Mouse (Mus musculus) megakaryocyte, adult 5-6 weeks (primary cell): ENCODE data around the gene Aip. TPM values are rescaled to one million over a fixed set of nuclear protein-coding genes. Genes with fewer than 3 reads are reported as not detected.
"Not testable (repeated sequence)": the region's sequence is repeated elsewhere in the genome, so short reads cannot be mapped to it uniquely, and the experiment has no call there.

ENCODE experiments used
- ATAC-seq: 2 replicates; pipeline ENCODE4 v1.8.0; 2016; ENCODE audit warnings: mild to moderate bottlenecking, inconsistent platforms; ENCODE audit not compliant: poor library complexity, severe bottlenecking
- total RNA-seq, 2 experiments: library from RNA; stranded (forward) in 1 of 2; stranded (reverse) in 1 of 2; fragments of 153-499, 151-499 nt in 1 of 2; fragments of 221-1000, 200-1000 nt in 1 of 2; gene quantifications; 2 replicates each; pipeline versions ENCODE4 v1.2.3 to v1.2.4; 2015 to 2017

The Aip gene
- total RNA-seq, 2 experiments from 2014 or later: 72.5 to 139 TPM

DNA sequence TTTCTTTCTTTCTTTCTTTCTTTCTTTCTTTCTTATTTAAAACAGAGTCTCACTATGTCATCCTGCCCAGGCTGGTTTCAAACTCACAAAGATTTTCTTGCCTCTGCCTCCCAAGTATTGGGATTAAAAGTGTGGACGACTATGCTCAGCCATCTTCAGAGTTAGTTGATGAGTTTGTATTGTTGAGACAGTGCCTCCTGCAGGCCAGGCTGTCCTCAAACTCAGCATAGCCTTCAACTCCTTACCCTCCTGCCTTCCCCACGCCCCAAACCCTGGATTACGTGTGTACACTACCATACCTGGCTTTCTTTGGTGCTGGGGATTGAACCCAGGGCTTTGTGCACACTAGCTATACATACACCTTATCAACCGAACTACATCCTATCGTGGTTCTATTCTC, 10.8 kb upstream of the Aip start:
- ATAC-seq: no peak

DNA sequence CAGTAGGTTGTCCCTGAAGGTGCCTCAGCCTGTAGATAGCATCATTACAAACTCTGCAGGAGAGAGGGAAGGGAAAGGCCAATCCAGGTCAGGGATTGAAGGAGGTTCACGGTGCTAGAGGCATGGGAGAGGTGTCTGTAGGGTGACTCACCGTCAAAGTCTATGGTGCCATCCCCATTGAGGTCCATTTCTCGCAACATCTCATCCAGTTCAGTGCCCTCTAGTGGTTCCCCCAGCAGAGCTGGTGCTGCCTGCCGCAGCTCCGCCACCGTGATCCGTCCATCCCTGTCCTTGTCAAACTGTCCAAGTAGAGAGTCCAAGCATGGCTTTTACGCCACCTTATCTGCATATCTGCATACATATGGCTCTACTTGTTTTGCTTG, 10.3 kb upstream of the Aip start:
- ATAC-seq: peak; percentile 94

- 0 out of 2 replicates have a peak, but pooled peaks have one; percentile 8 for ATAC-seq
These were observed 9.7 kb upstream of the Aip start for GRCm38 (mm10) chr19:4135229-4135962.

DNA sequence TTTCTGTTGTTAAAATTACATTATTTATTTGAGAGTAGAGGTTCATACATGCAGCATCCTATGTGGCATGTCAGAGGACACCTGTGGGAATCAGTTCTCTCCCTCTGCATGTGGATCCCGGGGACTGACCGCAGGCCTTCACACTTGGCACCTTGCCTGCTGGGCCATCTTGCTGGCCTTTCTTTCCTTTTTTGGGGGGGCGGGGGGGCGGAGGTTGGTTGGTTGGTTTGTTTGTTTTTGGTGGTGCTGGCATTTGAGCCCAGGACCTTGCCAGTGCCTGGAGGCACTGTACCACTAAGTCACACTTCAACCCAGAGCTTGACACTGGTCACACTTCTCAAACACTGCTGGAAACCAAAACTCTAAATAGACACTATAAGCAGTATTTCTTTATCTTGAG, 8.7 kb upstream of the Aip start:
- ATAC-seq: no peak

- ATAC-seq: 0 out of 2 replicates have a peak, but pooled peaks have one; percentile 32
These were observed 6.1 kb upstream of the Aip start for GRCm38 (mm10) chr19:4131768-4132167.

DNA sequence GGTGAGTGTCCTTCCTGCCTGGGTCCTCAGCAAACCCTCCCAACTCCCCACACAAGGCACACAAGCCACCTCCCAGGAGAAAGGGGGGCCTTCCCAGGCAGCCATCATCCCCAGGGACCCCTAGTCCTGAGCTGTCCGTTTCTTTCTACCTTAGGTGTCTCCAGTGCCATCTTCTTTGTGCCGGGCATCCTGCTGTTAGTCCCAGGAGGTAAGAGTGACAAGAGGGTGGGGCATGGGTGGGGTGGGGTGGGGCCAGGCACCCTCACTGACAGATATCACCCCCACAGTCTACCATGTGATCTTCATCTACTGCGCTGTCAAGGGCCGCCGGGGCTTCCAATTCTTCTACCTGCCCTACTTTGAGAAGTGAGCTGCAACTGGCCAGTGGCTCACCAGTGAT, 5.4 kb upstream of the Aip start:
- no peak for ATAC-seq

- ATAC-seq: no peak
These were observed 4.4 kb upstream of the Aip start for GRCm38 (mm10) chr19:4130106-4130505.

DNA sequence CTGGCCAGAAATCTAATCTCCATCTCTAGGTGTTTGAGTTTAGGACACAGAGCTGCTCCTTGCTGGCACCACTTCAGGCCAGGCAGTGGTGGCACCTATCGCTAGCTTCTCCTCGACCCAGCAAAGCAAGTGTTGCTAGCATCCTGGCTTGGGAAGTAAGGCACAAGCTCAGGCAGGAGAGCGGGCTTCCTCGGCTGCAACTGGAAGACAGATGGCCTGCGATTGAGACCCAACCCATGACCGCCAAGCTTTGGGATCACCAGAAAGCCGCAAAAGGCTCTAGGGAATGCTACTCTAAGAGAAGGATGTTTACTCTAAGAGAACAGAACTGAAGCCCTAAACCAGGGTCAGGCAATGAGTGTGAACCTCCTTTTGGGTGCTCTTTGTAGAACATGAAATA, 3.8 kb upstream of the Aip start:
- no peak for ATAC-seq

- no peak for ATAC-seq
These were observed 1.3 kb upstream of the Aip start for GRCm38 (mm10) chr19:4126759-4127495.

DNA sequence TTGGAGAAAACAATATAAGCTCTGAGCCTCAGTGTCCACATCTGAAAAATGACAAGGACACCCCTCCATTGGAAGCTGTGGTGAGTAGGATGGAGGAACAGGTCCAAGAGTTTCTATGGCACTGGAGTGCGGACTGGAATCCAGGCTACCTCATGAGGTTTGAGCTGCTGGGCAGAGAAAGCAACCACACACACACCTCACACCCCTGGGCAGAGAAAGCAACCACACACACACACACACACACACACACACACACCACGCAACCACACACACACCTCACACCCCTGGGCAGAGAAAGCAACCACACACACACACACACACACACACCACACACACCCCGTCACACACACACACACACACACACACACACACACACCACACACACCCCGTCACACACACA, 390 bp downstream of the Aip start:
- ATAC-seq: not testable (repeated sequence)

DNA sequence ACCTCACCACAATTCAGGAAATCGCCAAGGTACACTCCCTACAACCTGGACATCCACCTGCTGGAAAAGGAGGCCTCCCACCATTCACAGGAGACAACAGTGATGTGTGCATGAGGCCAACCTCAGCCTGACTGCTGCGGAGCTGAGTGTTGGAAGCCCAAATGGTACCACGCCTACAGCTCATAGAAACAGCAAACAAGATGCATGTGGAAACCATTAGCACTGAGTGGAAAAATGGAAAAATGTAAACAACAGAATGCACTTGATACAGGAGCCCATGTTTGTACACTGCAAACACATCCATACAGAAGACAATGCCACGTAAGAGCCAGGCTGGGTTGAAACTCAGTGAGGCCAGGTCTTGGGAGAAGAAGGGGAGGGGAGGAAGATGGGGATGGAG, 1.2 kb downstream of the Aip start:
- ATAC-seq: no peak

GRCm38 (mm10) chr19:4122411-4123370, 3.0 kb downstream of the Aip start:
- ATAC-seq: no peak

DNA sequence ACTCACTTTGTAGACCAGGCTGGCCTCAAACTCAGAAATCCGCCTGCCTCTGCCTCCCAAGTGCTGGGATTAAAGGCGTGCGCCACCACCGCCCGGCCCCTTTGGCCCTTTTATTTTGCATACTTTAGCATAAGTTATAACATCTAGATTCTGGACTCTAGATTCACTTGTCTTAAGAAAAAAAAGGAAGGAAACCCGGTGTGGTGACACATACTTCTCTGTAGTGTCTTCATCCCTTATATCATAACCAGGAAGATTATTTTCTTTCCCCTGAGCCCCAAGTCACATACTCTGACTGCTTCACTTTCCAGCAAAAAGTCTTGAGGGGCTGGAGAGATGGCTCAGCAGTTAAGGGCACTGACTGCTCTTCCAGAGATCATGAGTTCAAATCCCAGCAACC, 3.8 kb downstream of the Aip start:
- ATAC-seq: peak; percentile 21

GRCm38 (mm10) chr19:4121097-4121805, 4.4 kb downstream of the Aip start:
- peak; percentile 74 for ATAC-seq

- ATAC-seq: no peak
These were observed 5.2 kb downstream of the Aip start for GRCm38 (mm10) chr19:4120496-4120895.

DNA sequence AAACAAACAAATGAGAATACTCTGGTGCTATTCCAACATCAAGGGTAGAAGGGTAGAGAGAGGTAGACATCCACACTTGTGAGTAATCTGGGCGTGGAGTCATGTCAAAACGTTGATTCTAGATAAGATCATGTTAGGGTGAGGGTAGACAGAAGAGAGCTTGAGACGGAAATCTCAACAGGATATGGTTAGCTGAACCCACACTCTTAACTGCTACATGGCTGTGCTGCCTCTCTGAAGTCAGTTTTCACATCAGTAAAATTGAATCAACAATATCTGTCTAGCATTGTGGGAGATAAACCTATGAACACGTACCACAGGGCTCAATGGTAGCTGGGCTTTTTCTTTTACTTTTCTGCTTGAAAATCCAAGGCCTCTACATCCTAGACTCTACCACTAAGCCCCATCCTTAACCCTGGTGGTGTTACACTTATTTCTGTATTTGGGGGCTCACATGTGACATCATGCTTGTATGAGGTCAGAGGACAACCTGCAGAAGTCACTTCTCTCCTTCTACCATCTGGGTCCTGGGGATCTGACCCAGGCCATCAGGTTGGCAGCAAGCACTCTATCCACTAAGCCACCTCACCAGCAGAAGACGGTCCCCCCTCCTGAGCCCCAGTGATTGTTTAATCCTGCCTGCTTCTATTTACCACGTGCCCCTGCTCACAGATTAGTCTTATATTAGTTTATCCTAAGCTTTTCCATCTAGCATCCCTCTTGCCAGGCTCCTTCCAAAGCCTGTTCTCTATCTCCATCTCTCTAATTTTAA, 5.8 kb downstream of the Aip start:
- ATAC-seq: no peak

- ATAC-seq: no peak
These were observed 7.3 kb downstream of the Aip start for GRCm38 (mm10) chr19:4118350-4118749.

DNA sequence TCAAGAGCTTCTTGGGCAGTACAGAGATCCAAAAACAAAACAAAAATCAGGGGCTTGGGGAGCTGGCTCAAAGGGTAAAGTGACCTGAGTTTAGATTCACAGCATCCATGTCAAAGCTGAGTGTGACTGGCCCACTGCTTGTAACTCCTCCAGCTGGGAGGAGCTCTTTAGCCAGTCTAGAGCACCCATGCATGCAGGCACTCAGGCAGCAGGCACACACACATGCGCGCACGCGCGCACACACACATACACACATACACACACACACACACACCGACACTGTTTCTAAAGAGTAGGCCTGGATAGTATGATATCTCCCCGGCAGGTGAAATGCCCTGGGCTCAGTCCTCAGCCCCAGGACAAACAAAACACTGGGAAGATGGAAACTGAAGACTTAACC, 8.7 kb downstream of the Aip start:
- ATAC-seq: no peak

DNA sequence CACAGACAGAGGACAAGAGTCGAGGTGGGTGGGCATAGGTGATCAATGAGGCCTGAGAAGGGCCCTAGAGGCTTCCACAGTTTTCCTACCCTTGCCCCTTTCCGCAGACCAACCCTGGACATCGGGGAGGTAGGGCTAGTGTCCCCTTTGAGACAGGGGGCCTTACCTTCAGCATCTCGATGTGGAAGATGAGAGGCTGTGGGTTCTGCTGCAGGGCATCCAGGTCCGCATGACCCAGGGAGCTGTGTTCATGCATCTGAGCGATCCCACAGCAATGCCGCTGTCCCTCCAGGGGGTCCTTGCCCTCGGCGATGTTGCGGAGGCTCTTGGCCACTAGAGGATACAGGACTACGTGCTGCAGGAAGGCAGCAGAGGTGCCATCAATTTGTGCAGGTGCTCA, 9.8 kb downstream of the Aip start:
- no peak for ATAC-seq

GRCm38 (mm10) chr19:4115144-4115543, 10.5 kb downstream of the Aip start:
- ATAC-seq: no peak
